In genomic region chr11:57051666-57052562, GRCm38 (mm10) we compare ENCODE assay signal across 10 mouse cellular contexts. TPM values are rescaled to one million over a fixed set of nuclear protein-coding genes. Genes with fewer than 3 reads are reported as not detected.
A peak's percentile ranks its signal among the peaks of the same experiment; 100 is the strongest.
DNase-seq lines count a peak whose midpoint lies in the region; ATAC-seq and TF ChIP-seq lines count a peak whose summit lies in the region.
"Had no signal": no experiment of that assay in that cellular context is flagged by ENCODE, and none has a peak within 500 bp of the region (broad histone marks: within the 10 kb centered on the region; RNA-seq: fewer than 3 reads in every experiment).

No protein-coding gene starts in this region.

- H3K9ac ChIP-seq in neural tube, embryonic 15.5 days (replicated peaks), result no peak overlapping the region
- no peak overlapping the region for H3K9ac ChIP-seq in heart, postnatal 0 days (replicated peaks; ENCODE audit: low read depth, low read length)

- no peak overlapping the region for H3K4me3 ChIP-seq in neural tube, embryonic 15.5 days (replicated peaks)
- H3K4me3 ChIP-seq in heart, postnatal 0 days (ENCODE audit: low read depth, low read length), result no peak overlapping the region
- H3K4me3 ChIP-seq in myocyte, result no peak overlapping the region

- no peak overlapping the region for H3ac ChIP-seq in myocyte (ENCODE audit: control insufficient read depth, insufficient read length)

- peak; percentile 72 for ATAC-seq in neural tube, embryonic 15.5 days (ENCODE audit: low FRiP score)
- ATAC-seq in heart, postnatal 0 days (ENCODE audit: insufficient read depth, low read depth), result 0 out of 2 replicates have a peak, but pooled peaks have one; percentile 49
- ATAC-seq in monocyte, adult 5-6 weeks (replicated peaks; ENCODE audit: insufficient number of reproducible peaks, low FRiP score, low TSS enrichment, poor library complexity, severe bottlenecking), result no peak

- no peak for TF ChIP-seq POLR2A in myocyte (IDR thresholded peaks at IDR 0.05; ENCODE audit: insufficient read length, low read depth)

- WGBS in neural tube, embryonic 15.5 days, result 58% methylated on average over 6 of the region's 6 CpGs
- WGBS in heart, postnatal 0 days, result 62% methylated on average over 6 of the region's 6 CpGs

- peaks cover 4% of the 10 kb centered on the region; the same call in 1 of the 2 replicates for H3K4me1 ChIP-seq in neural tube, embryonic 15.5 days
- H3K4me1 ChIP-seq in heart, postnatal 0 days (ENCODE audit: control insufficient read depth, insufficient read depth), result no peaks in the 10 kb centered on the region; the same call in 1 of the 2 replicates

- TF ChIP-seq EP300 in heart, postnatal 0 days (IDR thresholded peaks at IDR 0.05; ENCODE audit: low read depth), result no peak

- H3K27me3 ChIP-seq in neural tube, embryonic 15.5 days (replicated peaks), result no peaks in the 10 kb centered on the region
- H3K27me3 ChIP-seq in heart, postnatal 0 days (ENCODE audit: control insufficient read depth, insufficient read depth, low read length), result no peaks in the 10 kb centered on the region
- no peaks in the 10 kb centered on the region for H3K27me3 ChIP-seq in myocyte (ENCODE audit: control insufficient read depth, insufficient read depth, insufficient read length)

- peak overlapping the region; percentile 42; the same call in 1 of the 2 replicates for H3K27ac ChIP-seq in neural tube, embryonic 15.5 days (replicated peaks)
- H3K27ac ChIP-seq in heart, postnatal 0 days (ENCODE audit: low read depth), result no peak overlapping the region

- peak; percentile 35 for TF ChIP-seq CTCF in heart, postnatal 0 days (IDR thresholded peaks at IDR 0.05; ENCODE audit: low read depth)

- H3K79me2 ChIP-seq in myocyte (ENCODE audit: control insufficient read depth, insufficient read depth), result no peaks in the 10 kb centered on the region

- peak; percentile 3 for DNase-seq in gastrocnemius, adult 18-20 months (ENCODE audit: low spot score)
- no peak for DNase-seq in gastrocnemius, adult 8-10 months (ENCODE audit: low spot score in 2 of 2)
- no peak for DNase-seq in neural tube, embryonic 10.5 days (ENCODE audit: extremely low spot score, low spot score)
- DNase-seq in heart, postnatal 0 days (ENCODE audit: low spot score), result peak; percentile 66
- DNase-seq in spleen, postnatal 10 days (ENCODE audit: low spot score in 2 of 2), result no peak
- DNase-seq: thymus, postnatal 4 days had no signal

- H3K9me3 ChIP-seq in neural tube, embryonic 15.5 days (replicated peaks), result no peaks in the 10 kb centered on the region
- no peaks in the 10 kb centered on the region for H3K9me3 ChIP-seq in heart, postnatal 0 days (replicated peaks; ENCODE audit: control insufficient read depth, low read length)

- 0 out of 2 replicates have a peak, but pooled peaks cover 3% of the 10 kb centered on the region for H3K36me3 ChIP-seq in neural tube, embryonic 15.5 days
- no peaks in the 10 kb centered on the region for H3K36me3 ChIP-seq in heart, postnatal 0 days (replicated peaks; ENCODE audit: control insufficient read depth, insufficient read depth, low read length)
- no peaks in the 10 kb centered on the region for H3K36me3 ChIP-seq in myocyte (ENCODE audit: control insufficient read depth, insufficient read depth)
- H3K36me3 ChIP-seq: G1E had no signal

- H3K4me2 ChIP-seq in neural tube, embryonic 15.5 days, result no peak overlapping the region
- no peak overlapping the region for H3K4me2 ChIP-seq in heart, postnatal 0 days (ENCODE audit: low read depth, low read length)
- H3K4me2 ChIP-seq in myocyte (ENCODE audit: low read depth), result peak overlapping the region; percentile 61

TF ChIP-seq in myocyte, 11 proteins besides CTCF, POLR2A, EP300 and RAD21:
- no peak for TF ChIP-seq POLR2AphosphoS2 (IDR thresholded peaks at IDR 0.05; ENCODE audit: insufficient read length, low read depth)
- TF ChIP-seq E2F4 (IDR thresholded peaks at IDR 0.05; ENCODE audit: insufficient read depth), result no peak
- no peak for TF ChIP-seq USF1 (IDR thresholded peaks at IDR 0.05; ENCODE audit: low read depth)
- TF ChIP-seq MYOD1 (IDR thresholded peaks at IDR 0.05; ENCODE audit: control insufficient read depth in 1 of 3, insufficient read length in 2 of 3, low read depth in 2 of 3), result peak in 2 of 3 experiments; percentile 68 to 82
- no peak for TF ChIP-seq MAX (IDR thresholded peaks at IDR 0.05; ENCODE audit: low read depth)
- TF ChIP-seq TCF12 (IDR thresholded peaks at IDR 0.05; ENCODE audit: insufficient read depth, poor library complexity, severe bottlenecking), result no peak
- no peak for TF ChIP-seq TCF3 (IDR thresholded peaks at IDR 0.05; ENCODE audit: insufficient read length, low read depth)
- no peak for TF ChIP-seq REST (IDR thresholded peaks at IDR 0.05; ENCODE audit: insufficient read depth, insufficient read length)
- TF ChIP-seq MYOG (IDR thresholded peaks at IDR 0.05; ENCODE audit: control insufficient read depth in 1 of 3, insufficient read depth in 1 of 3, insufficient read length in 2 of 3, low read depth in 2 of 3), result peak in 1 of 3 experiments; percentile 12

RNA-seq across cellular contexts. Expression of gene Gria1, which starts 40.7 kb away (rescaled TPM):
- under 1 TPM in 1 of 2 experiments, not detected in 1; 0.05 TPM for total RNA-seq in gastrocnemius, adult 18-20 months (2021)
- total RNA-seq in gastrocnemius, adult 8-10 months (2022), result under 1 TPM; 0.05 to 0.13 (median 0.09) TPM
- 50.6 and 59.6 TPM in 2 replicates for polyA plus RNA-seq in neural tube, embryonic 15.5 days (2015; fragmentation: Nextera tagmentation; extraction: Ambion mirVana)
- 5.6 and 17.9 TPM in 2 replicates for total RNA-seq in heart, postnatal 0 days (2014; rRNA removed; ENCODE audit: low replicate concordance)
- polyA plus RNA-seq in heart, postnatal 0 days (2015; fragmentation: Nextera tagmentation; extraction: Ambion mirVana), result 2.0 and 2.1 TPM in 2 replicates
- 0.04 TPM for polyA plus RNA-seq in myocyte (2012; fragmentation: generic; extraction: Trizol)
- not detected in 3 replicates for total RNA-seq in monocyte, adult 5-6 weeks (2017)
- polyA plus RNA-seq: G1E had no signal

Comparison
In these comparisons a context has a peak if more than half of its experiments do, and no peak if none do; other contexts are left out.
1. DNase-seq: peak in gastrocnemius, adult 18-20 months (single experiment) and heart, postnatal 0 days (single experiment); none in gastrocnemius, adult 8-10 months (0 of 2), neural tube, embryonic 10.5 days (single experiment) and spleen, postnatal 10 days (0 of 2).